Mouse (Mus musculus) small intestine, adult 2 months (tissue): ENCODE data around the gene Inka2. TPM values are rescaled to one million over a fixed set of nuclear protein-coding genes. Genes with fewer than 3 reads are reported as not detected.

Experiments used
- H3K27ac ChIP-seq: fragments of 200-500 bp; 2 replicates; pipeline ENCODE4 v1.5.1; 2012; ENCODE audit warnings: low read depth, low read length, control low read depth, inconsistent platforms; ENCODE audit not compliant: insufficient read depth
- H3K27me3 ChIP-seq: fragments of 200-500 bp; 2 replicates; pipeline ENCODE4 v1.6.1; 2012; ENCODE audit warnings: mild to moderate bottlenecking, moderate library complexity, low read length, inconsistent platforms; ENCODE audit not compliant: control insufficient read depth, insufficient read depth
- H3K36me3 ChIP-seq: fragments of 200-500 bp; 2 replicates; pipeline ENCODE4 v1.6.1; 2012; ENCODE audit warnings: mild to moderate bottlenecking, low read length, control low read depth, inconsistent platforms; ENCODE audit not compliant: control insufficient read depth, insufficient read depth
- H3K4me1 ChIP-seq: fragments of 200-500 bp; 2 replicates; pipeline ENCODE4 v1.6.1; 2012; ENCODE audit warnings: low read length, inconsistent platforms, mixed read lengths; ENCODE audit not compliant: control insufficient read depth, insufficient read depth, insufficient read length
- H3K4me3 ChIP-seq: fragments of 200-500 bp; 2 replicates; pipeline ENCODE4 v1.5.1; 2012; ENCODE audit warnings: low read depth, mild to moderate bottlenecking, control low read depth, inconsistent platforms, low read length, moderate library complexity
- CTCF ChIP-seq: fragments of 200-500 bp; IDR thresholded peaks from 2 replicates; pipeline ENCODE4 v1.5.1; 2012; ENCODE audit warnings: low read depth, mild to moderate bottlenecking, control low read depth, inconsistent platforms, low read length, moderate library complexity, mixed read lengths; ENCODE audit not compliant: insufficient replicate concordance, insufficient read length; ENCODE audit errors: extremely low read depth
- POLR2A ChIP-seq: fragments of 200-500 bp; IDR thresholded peaks from 2 replicates; pipeline ENCODE4 v1.6.1; 2012; ENCODE audit warnings: low read depth, mild to moderate bottlenecking, control low read depth, inconsistent platforms, low read length, moderate library complexity
- WGBS: fragments of 180-500 bp; shearing (Covaris S2); methylation state at CpG from one replicate; pipeline ENCODE4 v1.1.7; 2018; 5-methylcytosine and 5-hydroxymethylcytosine counted together
- polyA plus RNA-seq: library from polyadenylated mRNA; depleted of rRNA; stranded (reverse); fragments of >200 nt; gene quantifications from 2 replicates; pipeline ENCODE4 v1.2.3, GENCODE M21; 2012

Gene Inka2
- polyA plus RNA-seq, 1 experiment = 0.80 TPM

- peaks cover 40% of the 10 kb centered on the region for H3K36me3 ChIP-seq
- H3K27me3 ChIP-seq = no peaks in the 10 kb centered on the region
- no peak for TF ChIP-seq CTCF
- no peak for TF ChIP-seq POLR2A
- H3K4me3 ChIP-seq = no peak overlapping the region
- 79% methylated on average over 4 of the region's 4 CpGs for WGBS
- no peak overlapping the region for H3K27ac ChIP-seq
- H3K4me1 ChIP-seq = no peaks in the 10 kb centered on the region
Measured at GRCm38 (mm10) chr3:105733538-105733937, 29.1 kb downstream of the Inka2 start.

- H3K4me3 ChIP-seq = no peak overlapping the region
- no peak overlapping the region for H3K27ac ChIP-seq
- H3K36me3 ChIP-seq = peaks cover 45% of the 10 kb centered on the region
- no peak for TF ChIP-seq CTCF
- no peak for TF ChIP-seq POLR2A
- H3K27me3 ChIP-seq = no peaks in the 10 kb centered on the region
- H3K4me1 ChIP-seq = no peaks in the 10 kb centered on the region
Measured at GRCm38 (mm10) chr3:105735285-105735684, 30.9 kb downstream of the Inka2 start.

GRCm38 (mm10) chr3:105736148-105736547, 31.7 kb downstream of the Inka2 start:
- no peak overlapping the region for H3K27ac ChIP-seq
- no peaks in the 10 kb centered on the region for H3K27me3 ChIP-seq
- TF ChIP-seq POLR2A (no peak), CTCF (no peak)
- WGBS = 79% methylated on average over 1 of the region's 1 CpGs
- no peaks in the 10 kb centered on the region for H3K4me1 ChIP-seq
- no peak overlapping the region for H3K4me3 ChIP-seq
- peaks cover 40% of the 10 kb centered on the region for H3K36me3 ChIP-seq

- H3K27ac ChIP-seq = no peak overlapping the region
- no peak for TF ChIP-seq CTCF
- TF ChIP-seq POLR2A = no peak
- H3K27me3 ChIP-seq = no peaks in the 10 kb centered on the region
- H3K4me1 ChIP-seq = no peaks in the 10 kb centered on the region
- H3K4me3 ChIP-seq = no peak overlapping the region
- 94% methylated on average over 7 of the region's 7 CpGs for WGBS
- peaks cover 39% of the 10 kb centered on the region for H3K36me3 ChIP-seq
Measured at GRCm38 (mm10) chr3:105737070-105737469, 32.7 kb downstream of the Inka2 start.

GRCm38 (mm10) chr3:105737666-105738065, 33.3 kb downstream of the Inka2 start:
- no peak overlapping the region for H3K27ac ChIP-seq
- no peaks in the 10 kb centered on the region for H3K4me1 ChIP-seq
- peaks cover 39% of the 10 kb centered on the region for H3K36me3 ChIP-seq
- TF ChIP-seq CTCF = no peak
- no peak for TF ChIP-seq POLR2A
- 66% methylated on average over 3 of the region's 3 CpGs for WGBS
- H3K27me3 ChIP-seq = no peaks in the 10 kb centered on the region
- H3K4me3 ChIP-seq = no peak overlapping the region

- 52% methylated on average over 2 of the region's 2 CpGs for WGBS
- H3K27ac ChIP-seq = no peak overlapping the region
Measured at GRCm38 (mm10) chr3:105746542-105746941, 42.1 kb downstream of the Inka2 start.

GRCm38 (mm10) chr3:105750810-105751209, 46.4 kb downstream of the Inka2 start:
- TF ChIP-seq POLR2A (no peak), CTCF (no peak)
- no peaks in the 10 kb centered on the region for H3K27me3 ChIP-seq
- 90% methylated on average over 2 of the region's 2 CpGs for WGBS
- H3K36me3 ChIP-seq = peaks cover 10% of the 10 kb centered on the region
- H3K4me1 ChIP-seq = 0 out of 2 replicates have a peak, but pooled peaks cover 1% of the 10 kb centered on the region
- H3K27ac ChIP-seq = no peak overlapping the region
- no peak overlapping the region for H3K4me3 ChIP-seq

More at GRCm38 (mm10) chr3:105746542-105746941, 42.1 kb downstream of the Inka2 start:
- Histone ChIP-seq H3K4me1 (no peaks in the 10 kb centered on the region), H3K4me3 (no peak overlapping the region), H3K36me3 (peaks cover 13% of the 10 kb centered on the region), H3K27me3 (no peaks in the 10 kb centered on the region)
- TF ChIP-seq POLR2A (no peak), CTCF (no peak)
